Mouse (Mus musculus) limb, embryonic 14.5 days (tissue): ENCODE data around the gene Klhl32. TPM values are rescaled to one million over a fixed set of nuclear protein-coding genes. Genes with fewer than 3 reads are reported as not detected.

Experiments used
- ATAC-seq: fragments of 200-750 bp; cut with Nextera tagmentation; 2 replicates; pipeline ENCODE4 v1.8.0; 2017; ENCODE audit warnings: low read depth, moderate number of reproducible peaks, moderate TSS enrichment; ENCODE audit not compliant: low FRiP score
- DNase-seq: peaks from one replicate; pipeline ENCODE4 v3.0.0-alpha.2; 2015; ENCODE audit warnings: low spot score
- H3K27ac ChIP-seq: fragments of 300-500 bp; sonication (generic); replicated peaks from 2 replicates; pipeline ENCODE4 v1.5.1; 2014; ENCODE audit warnings: low read depth, mild to moderate bottlenecking, low read length, moderate library complexity, mixed read lengths
- H3K27me3 ChIP-seq: fragments of 300-500 bp; sonication (generic); 2 replicates; pipeline ENCODE4 v1.6.1; 2014; ENCODE audit warnings: low read length, mixed read lengths; ENCODE audit not compliant: control insufficient read depth, insufficient read depth
- H3K36me3 ChIP-seq: fragments of 300-500 bp; sonication (generic); 2 replicates; pipeline ENCODE4 v1.6.1; 2014; ENCODE audit warnings: mild to moderate bottlenecking, low read length, moderate library complexity, mixed read lengths; ENCODE audit not compliant: control insufficient read depth, insufficient read depth
- H3K4me1 ChIP-seq: fragments of 300-500 bp; sonication (generic); 2 replicates; pipeline ENCODE4 v1.6.1; 2014; ENCODE audit warnings: antibody characterized with exemption, low read length, mixed read lengths; ENCODE audit not compliant: control insufficient read depth, insufficient read depth
- H3K4me2 ChIP-seq: fragments of 300-500 bp; sonication (generic); replicated peaks from 2 replicates; pipeline ENCODE4 v1.6.1; 2014; ENCODE audit warnings: low read depth, mild to moderate bottlenecking, low read length, moderate library complexity; ENCODE audit not compliant: severe bottlenecking
- H3K4me3 ChIP-seq: fragments of 300-500 bp; sonication (generic); replicated peaks from 2 replicates; pipeline ENCODE4 v1.5.1; 2014; ENCODE audit warnings: low read length
- H3K9ac ChIP-seq: fragments of 300-500 bp; sonication (generic); 2 replicates; pipeline ENCODE4 v1.6.1; 2014; ENCODE audit warnings: mild to moderate bottlenecking, low read depth, low read length, moderate library complexity; ENCODE audit not compliant: severe bottlenecking
- H3K9me3 ChIP-seq: fragments of 300-500 bp; sonication (generic); 2 replicates; pipeline ENCODE4 v1.6.1; 2016; ENCODE audit warnings: low read length; ENCODE audit not compliant: control insufficient read depth
- POLR2A ChIP-seq: fragments of 200-500 bp; IDR thresholded peaks from 2 replicates; pipeline ENCODE4 v1.8.0; 2012; ENCODE audit warnings: inconsistent platforms, mild to moderate bottlenecking, moderate library complexity, borderline replicate concordance; ENCODE audit not compliant: insufficient read depth, insufficient read length; ENCODE audit errors: extremely low read depth
- WGBS: fragments of 180-500 bp; shearing (Covaris S2); extraction: QIAGEN DNeasy Blood & Tissue Kit; methylation state at CpG from one replicate; pipeline ENCODE4 v1.1.7; 2014; 5-methylcytosine and 5-hydroxymethylcytosine counted together
- polyA plus RNA-seq, 2 experiments: library from polyadenylated mRNA; depleted of rRNA in 1 of 2; stranded (reverse) in 1 of 2; unstranded in 1 of 2; fragments of >200 nt; fragmentation: Nextera tagmentation in 1 of 2; extraction: Ambion mirVana in 1 of 2; gene quantifications; 2 replicates each; pipeline versions ENCODE4 v1.2.1 to v1.2.3; 2012 to 2014

Klhl32 gene
- polyA plus RNA-seq, 2 experiments, result 1.5 to 3.0 TPM

GRCm38 (mm10) chr4:24785757-24786532, 65.0 kb downstream of the Klhl32 start:
- Histone ChIP-seq H3K27ac (no peak overlapping the region), H3K4me2 (no peak overlapping the region), H3K4me1 (no peaks in the 10 kb centered on the region), H3K4me3 (no peak overlapping the region), H3K9ac (no peak overlapping the region), H3K9me3 (no peaks in the 10 kb centered on the region), H3K36me3 (no peaks in the 10 kb centered on the region), H3K27me3 (no peaks in the 10 kb centered on the region)
- ATAC-seq, result no peak
- 55% methylated on average over 7 of the region's 7 CpGs for WGBS
- no peak for TF ChIP-seq POLR2A
- DNase-seq, result no peak

GRCm38 (mm10) chr4:24765919-24766318, 85.0 kb downstream of the Klhl32 start:
- Histone ChIP-seq H3K36me3 (no peaks in the 10 kb centered on the region), H3K4me1 (no peaks in the 10 kb centered on the region), H3K4me2 (no peak overlapping the region), H3K27me3 (no peaks in the 10 kb centered on the region), H3K9me3 (no peaks in the 10 kb centered on the region), H3K27ac (no peak overlapping the region), H3K9ac (no peak overlapping the region), H3K4me3 (no peak overlapping the region)
- DNase-seq (no peak), ATAC-seq (no peak)
- 72% methylated on average over 2 of the region's 2 CpGs for WGBS
- no peak for TF ChIP-seq POLR2A

- DNase-seq (no peak), ATAC-seq (no peak)
- H3K9me3 ChIP-seq, result no peaks in the 10 kb centered on the region
- no peak overlapping the region for H3K4me3 ChIP-seq
- no peaks in the 10 kb centered on the region for H3K27me3 ChIP-seq
- no peak for TF ChIP-seq POLR2A
- no peak overlapping the region for H3K4me2 ChIP-seq
- H3K27ac ChIP-seq, result no peak overlapping the region
- H3K9ac ChIP-seq, result no peak overlapping the region
- WGBS, result 69% methylated on average over 3 of the region's 3 CpGs
- H3K4me1 ChIP-seq, result no peaks in the 10 kb centered on the region
- H3K36me3 ChIP-seq, result no peaks in the 10 kb centered on the region
Measured at GRCm38 (mm10) chr4:24765469-24765868, 85.5 kb downstream of the Klhl32 start.

GRCm38 (mm10) chr4:24764558-24764957, 86.4 kb downstream of the Klhl32 start:
- DNase-seq (no peak), ATAC-seq (no peak)
- Histone ChIP-seq H3K9ac (no peak overlapping the region), H3K9me3 (no peaks in the 10 kb centered on the region), H3K27ac (no peak overlapping the region), H3K27me3 (no peaks in the 10 kb centered on the region), H3K4me2 (no peak overlapping the region), H3K4me1 (no peaks in the 10 kb centered on the region), H3K4me3 (no peak overlapping the region), H3K36me3 (no peaks in the 10 kb centered on the region)
- WGBS, result 89% methylated on average over 2 of the region's 2 CpGs
- TF ChIP-seq POLR2A, result no peak

- Histone ChIP-seq H3K4me3 (no peak overlapping the region), H3K9ac (no peak overlapping the region), H3K9me3 (no peaks in the 10 kb centered on the region), H3K36me3 (no peaks in the 10 kb centered on the region), H3K27ac (no peak overlapping the region), H3K4me1 (no peaks in the 10 kb centered on the region), H3K4me2 (no peak overlapping the region), H3K27me3 (no peaks in the 10 kb centered on the region)
- 87% methylated on average over 4 of the region's 4 CpGs for WGBS
- TF ChIP-seq POLR2A, result no peak
- DNase-seq (no peak), ATAC-seq (no peak)
Measured at GRCm38 (mm10) chr4:24763451-24763850, 87.5 kb downstream of the Klhl32 start.
